Mouse (Mus musculus): Measurements from ENCODE around the gene AA986860.

The AA986860 gene

GRCm38 (mm10) chr1:130775691-130776331 is 44.0 kb downstream of the AA986860 start:
- DNase-seq (ENCODE audit: low read depth, low spot score) = no peak

GRCm38 (mm10) chr1:130776645-130777044 is 44.9 kb downstream of the AA986860 start:
- DNase-seq (ENCODE audit: low read depth, low spot score) = peak; percentile 28

GRCm38 (mm10) chr1:130779867-130780266 is 48.1 kb downstream of the AA986860 start:
- DNase-seq (ENCODE audit: low read depth, low spot score) = no peak

- DNase-seq (ENCODE audit: low read depth, low spot score) = peak; percentile 66
These were observed 52.3 kb downstream of the AA986860 start for GRCm38 (mm10) chr1:130784054-130784453.

GRCm38 (mm10) chr1:130787001-130787400 is 55.2 kb downstream of the AA986860 start:
- DNase-seq (ENCODE audit: low read depth, low spot score) = peak; percentile 14

GRCm38 (mm10) chr1:130789512-130790451 is 58.0 kb downstream of the AA986860 start:
- DNase-seq (ENCODE audit: low read depth, low spot score) = no peak
